Mouse (Mus musculus) intestine, embryonic 15.5 days (tissue): Measurements from ENCODE around the gene Rmi1. TPM values are rescaled to one million over a fixed set of nuclear protein-coding genes. Genes with fewer than 3 reads are reported as not detected.
A peak's percentile ranks its signal among the peaks of the same experiment; 100 is the strongest.

ENCODE experiments used
- ATAC-seq: fragments of 200-750 bp; cut with Nextera tagmentation; 2 replicates; pipeline ENCODE4 v1.8.0; 2017; ENCODE audit warnings: moderate TSS enrichment, moderate library complexity
- H3K27ac ChIP-seq: fragments of 300-500 bp; sonication (generic); 2 replicates; pipeline ENCODE4 v1.5.1; 2015; ENCODE audit warnings: mild to moderate bottlenecking, inconsistent platforms
- H3K27me3 ChIP-seq: fragments of 300-500 bp; sonication (generic); replicated peaks from 2 replicates; pipeline ENCODE4 v1.6.1; 2015; ENCODE audit warnings: inconsistent platforms
- H3K36me3 ChIP-seq: fragments of 300-500 bp; sonication (generic); 2 replicates; pipeline ENCODE4 v1.6.1; 2015; ENCODE audit warnings: inconsistent platforms
- H3K4me1 ChIP-seq: fragments of 300-500 bp; sonication (generic); replicated peaks from 2 replicates; pipeline ENCODE4 v1.6.1; 2015; ENCODE audit warnings: inconsistent platforms
- H3K4me2 ChIP-seq: fragments of 300-500 bp; sonication (generic); replicated peaks from 2 replicates; pipeline ENCODE4 v1.6.1; 2015; ENCODE audit warnings: mild to moderate bottlenecking, inconsistent platforms
- H3K4me3 ChIP-seq: fragments of 300-500 bp; sonication (generic); replicated peaks from 2 replicates; pipeline ENCODE4 v1.5.1; 2015; ENCODE audit warnings: inconsistent platforms
- H3K9ac ChIP-seq: fragments of 300-500 bp; sonication (generic); 2 replicates; pipeline ENCODE4 v1.6.1; 2015; ENCODE audit warnings: inconsistent platforms
- H3K9me3 ChIP-seq: fragments of 300-500 bp; sonication (generic); 2 replicates; pipeline ENCODE4 v1.6.1; 2016; ENCODE audit warnings: inconsistent platforms
- WGBS: fragments of 180-500 bp; shearing (Covaris S2); methylation state at CpG from one replicate; pipeline ENCODE4 v1.1.7; 2015; 5-methylcytosine and 5-hydroxymethylcytosine counted together
- polyA plus RNA-seq: library from polyadenylated mRNA; unstranded; fragments of >200 nt; fragmentation: Nextera tagmentation; extraction: Ambion mirVana; gene quantifications from 2 replicates; pipeline ENCODE4 v1.2.1, GENCODE M21; 2015

The Rmi1 gene
- polyA plus RNA-seq, 1 experiment from 2014 or later: 25.7 TPM

GRCm38 (mm10) chr13:58411073-58411472 is 9.0 kb downstream of the Rmi1 start:
- Histone ChIP-seq H3K4me2 (no peak overlapping the region), H3K9ac (no peak overlapping the region), H3K4me3 (no peak overlapping the region), H3K36me3 (0 out of 2 replicates have a peak, but pooled peaks cover 3% of the 10 kb centered on the region), H3K27ac (no peak overlapping the region), H3K9me3 (0 out of 2 replicates have a peak, but pooled peaks cover 3% of the 10 kb centered on the region), H3K4me1 (no peaks in the 10 kb centered on the region), H3K27me3 (no peaks in the 10 kb centered on the region)
- no peak for ATAC-seq
- WGBS: 92% methylated on average over 4 of the region's 4 CpGs

- 0 out of 2 replicates have a peak, but pooled peaks cover 3% of the 10 kb centered on the region for H3K9me3 ChIP-seq
- ATAC-seq: no peak
- 58% methylated on average over 6 of the region's 6 CpGs for WGBS
Observed at GRCm38 (mm10) chr13:58415374-58415773, 13.3 kb downstream of the Rmi1 start.

GRCm38 (mm10) chr13:58415838-58416237 is 13.8 kb downstream of the Rmi1 start:
- Histone ChIP-seq H3K36me3 (no peaks in the 10 kb centered on the region), H3K27me3 (no peaks in the 10 kb centered on the region), H3K9me3 (0 out of 2 replicates have a peak, but pooled peaks cover 3% of the 10 kb centered on the region), H3K4me1 (no peaks in the 10 kb centered on the region), H3K4me2 (no peak overlapping the region), H3K27ac (no peak overlapping the region), H3K9ac (no peak overlapping the region), H3K4me3 (no peak overlapping the region)
- ATAC-seq: no peak
- 64% methylated on average over 5 of the region's 5 CpGs for WGBS

More at GRCm38 (mm10) chr13:58415374-58415773, 13.3 kb downstream of the Rmi1 start:
- no peak overlapping the region for H3K27ac ChIP-seq
- 0 out of 2 replicates have a peak, but pooled peaks cover under 1% of the 10 kb centered on the region for H3K36me3 ChIP-seq
- H3K4me1 ChIP-seq: no peaks in the 10 kb centered on the region
- no peaks in the 10 kb centered on the region for H3K27me3 ChIP-seq
- H3K4me2 ChIP-seq: no peak overlapping the region
- no peak overlapping the region for H3K4me3 ChIP-seq
- H3K9ac ChIP-seq: no peak overlapping the region

- 89% methylated on average over 4 of the region's 4 CpGs for WGBS
- no peak overlapping the region for H3K4me3 ChIP-seq
- no peaks in the 10 kb centered on the region for H3K9me3 ChIP-seq
- no peak overlapping the region for H3K4me2 ChIP-seq
- H3K27ac ChIP-seq: no peak overlapping the region
- no peak overlapping the region for H3K9ac ChIP-seq
- no peaks in the 10 kb centered on the region for H3K36me3 ChIP-seq
- H3K4me1 ChIP-seq: no peaks in the 10 kb centered on the region
- no peaks in the 10 kb centered on the region for H3K27me3 ChIP-seq
- no peak for ATAC-seq
Observed at GRCm38 (mm10) chr13:58418656-58419055, 16.6 kb downstream of the Rmi1 start.

- H3K9me3 ChIP-seq: no peaks in the 10 kb centered on the region
- WGBS: 89% methylated on average over 1 of the region's 1 CpGs
Observed at GRCm38 (mm10) chr13:58419266-58419665, 17.2 kb downstream of the Rmi1 start.

GRCm38 (mm10) chr13:58421026-58421425 is 19.0 kb downstream of the Rmi1 start:
- Histone ChIP-seq H3K36me3 (no peaks in the 10 kb centered on the region), H3K9me3 (no peaks in the 10 kb centered on the region), H3K4me1 (no peaks in the 10 kb centered on the region), H3K27me3 (no peaks in the 10 kb centered on the region), H3K4me3 (no peak overlapping the region), H3K4me2 (no peak overlapping the region), H3K27ac (no peak overlapping the region), H3K9ac (no peak overlapping the region)
- no peak for ATAC-seq
- 77% methylated on average over 4 of the region's 4 CpGs for WGBS

More at GRCm38 (mm10) chr13:58419266-58419665, 17.2 kb downstream of the Rmi1 start:
- Histone ChIP-seq H3K27me3 (no peaks in the 10 kb centered on the region), H3K36me3 (no peaks in the 10 kb centered on the region), H3K4me2 (no peak overlapping the region), H3K4me3 (no peak overlapping the region), H3K9ac (no peak overlapping the region), H3K27ac (no peak overlapping the region), H3K4me1 (no peaks in the 10 kb centered on the region)
- no peak for ATAC-seq

GRCm38 (mm10) chr13:58422242-58422641 is 20.2 kb downstream of the Rmi1 start:
- Histone ChIP-seq H3K36me3 (no peaks in the 10 kb centered on the region), H3K4me1 (no peaks in the 10 kb centered on the region), H3K27ac (no peak overlapping the region), H3K4me3 (no peak overlapping the region), H3K9ac (no peak overlapping the region), H3K27me3 (no peaks in the 10 kb centered on the region), H3K9me3 (no peaks in the 10 kb centered on the region), H3K4me2 (no peak overlapping the region)
- 58% methylated on average over 4 of the region's 4 CpGs for WGBS
- no peak for ATAC-seq

GRCm38 (mm10) chr13:58423061-58423660 is 21.1 kb downstream of the Rmi1 start:
- H3K4me2 ChIP-seq: 0 out of 2 replicates have a peak overlapping the region, but pooled peaks have one; percentile 4
- H3K36me3 ChIP-seq: no peaks in the 10 kb centered on the region
- H3K27me3 ChIP-seq: no peaks in the 10 kb centered on the region
- no peak overlapping the region for H3K4me3 ChIP-seq
- no peaks in the 10 kb centered on the region for H3K9me3 ChIP-seq
- H3K27ac ChIP-seq: no peak overlapping the region
- no peak for ATAC-seq
- H3K4me1 ChIP-seq: no peaks in the 10 kb centered on the region
- no peak overlapping the region for H3K9ac ChIP-seq
- 43% methylated on average over 10 of the region's 10 CpGs for WGBS

- Histone ChIP-seq H3K27ac (no peak overlapping the region), H3K9me3 (no peaks in the 10 kb centered on the region), H3K9ac (no peak overlapping the region), H3K4me2 (no peak overlapping the region), H3K4me3 (no peak overlapping the region), H3K27me3 (no peaks in the 10 kb centered on the region), H3K36me3 (no peaks in the 10 kb centered on the region), H3K4me1 (no peaks in the 10 kb centered on the region)
- ATAC-seq: no peak
- 65% methylated on average over 2 of the region's 2 CpGs for WGBS
Observed at GRCm38 (mm10) chr13:58439716-58440115, 37.7 kb downstream of the Rmi1 start.

GRCm38 (mm10) chr13:58443326-58443725 is 41.3 kb downstream of the Rmi1 start:
- no peak overlapping the region for H3K4me3 ChIP-seq
- no peak overlapping the region for H3K4me2 ChIP-seq
- WGBS: 71% methylated on average over 4 of the region's 4 CpGs
- H3K27ac ChIP-seq: no peak overlapping the region
- no peaks in the 10 kb centered on the region for H3K4me1 ChIP-seq
- H3K36me3 ChIP-seq: no peaks in the 10 kb centered on the region
- H3K27me3 ChIP-seq: no peaks in the 10 kb centered on the region; the same call in 1 of the 2 replicates
- no peak overlapping the region for H3K9ac ChIP-seq
- H3K9me3 ChIP-seq: no peaks in the 10 kb centered on the region
- ATAC-seq: no peak

- no peaks in the 10 kb centered on the region for H3K9me3 ChIP-seq
- H3K27me3 ChIP-seq: no peaks in the 10 kb centered on the region; the same call in 1 of the 2 replicates
- H3K9ac ChIP-seq: no peak overlapping the region
- H3K4me2 ChIP-seq: no peak overlapping the region
- no peak overlapping the region for H3K27ac ChIP-seq
- no peak for ATAC-seq
- H3K4me3 ChIP-seq: no peak overlapping the region
- 36% methylated on average over 7 of the region's 7 CpGs for WGBS
- no peaks in the 10 kb centered on the region for H3K36me3 ChIP-seq
- H3K4me1 ChIP-seq: no peaks in the 10 kb centered on the region
Observed at GRCm38 (mm10) chr13:58443787-58444186, 41.7 kb downstream of the Rmi1 start.

- Histone ChIP-seq H3K27me3 (no peaks in the 10 kb centered on the region; the same call in 1 of the 2 replicates), H3K9ac (no peak overlapping the region), H3K4me1 (no peaks in the 10 kb centered on the region), H3K27ac (no peak overlapping the region), H3K4me3 (no peak overlapping the region), H3K9me3 (no peaks in the 10 kb centered on the region), H3K4me2 (no peak overlapping the region), H3K36me3 (no peaks in the 10 kb centered on the region)
- 84% methylated on average over 2 of the region's 2 CpGs for WGBS
- no peak for ATAC-seq
Observed at GRCm38 (mm10) chr13:58446541-58446940, 44.5 kb downstream of the Rmi1 start.
